Mouse (Mus musculus) lung, postnatal 4 days (tissue): ENCODE data around the gene Gm21972.

ENCODE experiments used
- DNase-seq, 2 experiments: peaks; one replicate each; pipeline ENCODE4 v3.0.0; 2021

Gene Gm21972

DNA sequence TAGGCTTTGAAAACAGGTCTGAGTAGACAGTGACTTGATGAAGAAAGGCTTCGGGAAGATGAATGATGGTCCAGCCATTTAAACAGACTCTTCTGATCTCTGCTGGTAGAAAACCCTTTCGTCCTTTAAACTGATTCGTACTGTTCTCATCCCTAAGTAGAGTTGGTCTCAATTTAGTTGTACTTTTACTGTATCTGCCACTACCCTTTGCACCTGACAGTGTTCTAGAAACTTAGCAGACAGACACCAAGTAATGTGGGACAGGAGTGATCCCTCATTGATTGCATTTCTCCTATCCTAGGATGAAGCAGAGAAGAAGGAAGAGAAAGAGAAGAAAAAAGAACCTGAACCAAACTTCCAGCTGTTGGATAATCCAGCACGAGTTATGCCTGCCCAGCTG is at the start of gene Gm21972:
Gene Gm21972, plus strand, starts transcription at position 301 of the 400 bp plus-strand sequence.
- DNase-seq = no peak

DNA sequence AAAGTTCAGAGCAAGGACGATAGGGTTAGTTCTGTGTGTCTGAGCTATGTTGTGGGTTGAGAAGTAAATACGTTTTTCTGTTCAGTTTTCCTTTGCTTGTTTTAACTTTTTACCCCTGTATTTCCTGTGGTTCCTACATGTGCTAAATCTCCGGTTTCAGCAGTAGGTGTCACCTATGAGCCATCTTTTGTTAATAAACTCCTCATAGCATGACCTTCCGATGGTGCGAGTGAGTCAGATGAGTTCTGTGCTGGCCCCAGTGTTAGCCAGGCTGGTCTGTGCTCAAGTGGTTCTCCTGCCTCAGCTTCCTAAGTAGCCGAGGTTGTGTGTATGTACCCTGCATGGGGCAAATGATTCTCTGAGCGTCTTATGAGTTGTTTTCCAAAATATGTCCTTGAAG is 39.0 kb upstream of the Gm21972 start:
- no peak for DNase-seq

DNA sequence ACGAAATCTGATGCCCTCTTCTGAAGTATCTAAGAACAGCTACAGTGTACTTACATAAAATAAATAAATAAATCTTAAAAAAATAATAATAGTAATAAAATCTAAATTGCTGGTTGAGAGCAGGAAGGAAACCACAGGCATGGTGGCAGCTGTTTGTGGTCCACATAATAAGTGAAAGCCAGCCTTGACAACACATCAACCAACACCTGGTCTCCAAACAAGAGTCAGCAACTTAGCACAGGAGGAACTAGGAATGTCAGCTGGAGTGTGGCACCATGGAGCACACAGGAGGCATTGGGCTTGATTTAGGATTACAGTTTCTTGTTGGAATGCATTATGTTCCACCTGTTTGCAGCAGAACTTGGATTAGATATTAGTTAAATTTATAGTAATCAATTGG is 28.4 kb upstream of the Gm21972 start:
- no peak for DNase-seq

DNA sequence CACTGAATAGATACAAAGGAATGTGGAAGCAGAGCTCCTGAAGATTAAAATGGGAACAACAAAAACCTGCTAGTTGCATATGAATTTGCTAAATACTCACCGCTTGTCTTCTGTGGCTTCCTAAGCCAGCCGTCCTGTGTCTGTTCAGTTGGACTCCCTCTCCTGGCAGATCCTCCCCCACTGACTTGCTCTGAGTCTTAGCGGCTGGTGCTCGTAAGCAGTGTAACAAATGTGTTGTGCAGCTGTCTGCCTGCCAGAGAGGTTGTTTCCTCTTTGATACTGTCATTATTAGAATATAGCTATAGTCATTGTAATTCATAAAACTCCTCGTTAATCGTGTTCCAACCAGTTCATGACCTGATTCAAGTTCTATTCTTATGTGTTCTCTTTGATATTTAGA is 21.7 kb upstream of the Gm21972 start, which contains the start of gene Htr2b:
Gene Htr2b, minus strand, starts transcription at position 192 of the 400 bp plus-strand sequence.
- peak; percentile 42 to 65 for DNase-seq

DNA sequence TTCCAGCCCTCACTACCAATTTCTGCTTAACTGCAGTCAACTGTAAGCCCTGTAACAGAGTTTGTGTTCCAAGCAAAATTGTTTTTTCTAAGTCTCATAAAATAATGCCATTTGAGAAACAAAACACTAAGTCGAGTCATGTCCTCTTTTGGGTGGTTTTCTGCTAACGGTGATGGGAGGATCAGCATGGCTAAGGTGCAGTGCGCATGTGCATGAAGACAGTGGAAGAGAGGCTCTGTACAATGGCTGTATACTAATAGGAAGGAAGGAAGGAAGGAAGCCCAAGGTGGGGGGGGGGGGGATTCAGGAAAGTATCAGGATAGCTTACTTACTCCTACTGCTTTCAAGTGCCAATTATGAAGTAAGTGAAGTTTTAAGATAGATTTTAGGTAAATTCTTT is 19.3 kb upstream of the Gm21972 start:
- peak; percentile 6 to 23 for DNase-seq

DNA sequence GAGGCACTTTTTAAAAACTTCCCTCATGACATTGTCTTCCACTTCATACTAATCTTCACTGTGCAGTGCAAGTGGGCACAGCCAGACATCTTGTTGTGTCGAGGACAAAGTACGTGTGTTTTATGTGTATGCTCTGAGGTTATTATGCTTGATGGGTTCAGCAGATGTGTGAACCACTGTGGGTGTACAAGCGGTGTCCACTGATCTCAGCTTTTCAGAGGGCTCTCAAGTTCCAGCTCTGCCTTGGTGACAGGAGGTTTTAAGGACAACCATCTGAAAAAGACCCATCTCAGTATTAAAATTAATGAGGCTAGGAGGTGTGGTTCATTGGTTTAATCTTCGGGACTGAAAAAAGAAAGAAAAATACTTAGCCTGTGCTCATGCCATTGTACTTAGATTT is 13.9 kb upstream of the Gm21972 start:
- DNase-seq = no peak

DNA sequence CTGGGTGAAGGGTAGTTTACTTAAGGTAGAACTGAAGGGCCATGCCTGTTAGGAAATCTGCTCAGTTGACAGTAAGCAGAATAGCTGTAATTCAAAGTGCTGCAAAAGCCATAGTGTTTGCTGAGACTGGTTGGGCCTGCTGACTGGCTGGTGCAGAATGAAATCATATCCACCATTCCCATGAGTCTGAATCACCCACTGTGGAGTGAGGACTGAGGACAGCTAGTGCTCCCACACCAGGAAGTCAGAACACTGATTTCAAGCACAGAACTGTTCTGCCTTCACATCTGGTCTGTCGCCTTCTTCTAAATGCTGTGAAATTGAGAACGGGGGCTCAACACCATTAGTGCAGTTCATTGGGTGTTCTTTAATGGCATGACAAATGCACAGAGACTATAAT is 7.4 kb upstream of the Gm21972 start:
- DNase-seq = no peak

DNA sequence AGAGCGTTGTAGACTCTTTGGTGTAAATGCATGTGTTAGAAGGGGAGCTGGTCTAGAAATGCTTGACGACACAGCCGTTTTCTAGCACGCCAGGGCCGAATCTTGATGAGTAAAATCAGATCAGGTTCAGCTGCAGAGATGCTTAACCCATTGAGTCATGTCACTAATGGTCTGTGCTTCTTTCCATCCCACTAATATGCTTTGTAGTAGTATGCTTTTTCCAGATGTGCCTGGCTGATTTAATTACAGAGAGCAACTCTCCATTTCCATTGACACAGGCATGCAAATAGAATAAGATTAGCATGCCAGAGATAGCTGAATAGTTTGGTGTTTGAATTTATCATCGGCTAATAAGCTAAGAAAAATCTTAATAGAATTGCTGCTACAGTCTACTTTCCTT is 1.9 kb downstream of the Gm21972 start:
- DNase-seq = no peak

DNA sequence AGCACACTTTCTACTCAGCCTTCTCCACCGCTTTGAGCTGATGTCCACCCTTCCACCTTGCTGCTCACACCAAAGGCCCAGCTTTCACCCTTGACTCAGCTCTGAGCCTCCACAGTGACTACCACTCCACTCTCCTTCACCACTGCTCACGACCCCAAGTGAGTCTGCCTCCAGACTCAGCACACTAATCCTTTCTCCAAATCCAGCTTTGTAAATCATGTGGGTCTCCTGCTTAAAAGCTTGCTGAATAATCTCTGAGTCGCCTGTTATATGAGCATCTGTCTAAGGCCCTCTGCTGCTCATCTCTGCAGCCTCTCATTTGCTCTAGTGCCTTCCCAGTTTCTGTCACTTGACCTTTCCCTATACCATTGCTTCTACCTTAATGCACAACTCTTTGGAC is 7.6 kb downstream of the Gm21972 start:
- no peak for DNase-seq

DNA sequence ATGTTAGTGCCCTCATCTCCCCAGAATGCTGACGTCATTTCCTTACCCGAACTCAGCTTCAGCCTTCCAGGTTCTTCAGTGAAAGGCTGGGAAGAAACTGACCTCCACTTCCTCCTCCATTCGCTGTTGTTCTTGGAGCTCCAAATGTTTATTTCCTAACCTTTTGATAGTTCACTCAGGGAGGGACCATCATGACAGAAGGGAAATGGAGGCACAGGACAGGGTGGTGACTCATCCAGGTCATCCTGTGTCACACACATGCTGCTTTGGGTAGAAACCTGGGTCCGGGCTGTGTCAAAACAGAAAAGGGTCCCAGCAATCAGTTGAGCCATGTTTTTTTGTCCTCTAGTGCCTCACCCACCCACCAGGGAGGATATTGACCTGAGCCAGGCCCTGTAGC is 9.7 kb downstream of the Gm21972 start:
- DNase-seq = no peak

DNA sequence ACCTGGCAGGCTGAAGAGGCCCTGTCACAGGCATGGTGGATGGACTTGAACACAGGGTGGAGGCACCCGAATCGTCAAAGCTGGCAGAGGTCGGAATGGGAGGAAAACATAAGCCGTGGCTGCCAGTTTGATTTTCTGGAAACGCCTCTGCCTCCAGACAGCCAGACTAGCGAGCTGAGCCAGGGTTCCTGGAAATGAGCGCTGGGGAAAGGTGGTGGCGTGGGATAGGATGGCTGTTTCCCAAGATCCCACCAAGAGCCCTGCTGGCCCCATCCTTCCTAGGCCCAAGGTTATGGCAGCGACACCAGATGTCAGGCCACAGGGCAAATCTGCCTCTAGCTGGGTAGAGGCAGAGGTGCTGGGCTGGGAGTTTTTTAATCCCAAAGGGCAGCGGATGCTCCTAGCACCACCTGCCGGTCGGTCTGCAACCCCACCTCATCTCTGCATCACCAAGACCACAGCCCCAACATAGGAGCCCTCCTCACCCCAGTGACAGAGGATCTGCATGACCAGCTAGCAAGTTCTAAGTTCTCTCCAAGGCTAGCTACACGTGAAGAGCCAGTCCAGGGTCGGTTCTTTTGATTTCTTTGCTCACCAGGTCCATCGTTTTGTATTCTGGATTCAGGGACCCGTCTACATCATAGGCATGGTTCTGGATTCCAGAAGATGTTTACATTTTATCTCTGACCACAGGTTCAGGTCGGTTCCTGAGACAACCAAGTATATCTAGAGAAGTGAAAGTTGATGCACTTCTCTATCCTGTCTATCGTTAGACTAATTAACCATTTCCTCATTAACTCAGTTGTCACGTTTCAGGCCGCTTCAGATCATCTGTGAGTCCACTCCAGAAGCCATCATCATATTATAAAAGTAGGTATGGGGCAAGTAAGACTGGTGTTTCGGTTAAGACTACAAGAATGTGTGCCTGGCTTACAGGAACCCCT is 10.8 kb downstream of the Gm21972 start:
- peak in 1 of 2 experiments; percentile 21 for DNase-seq

DNA sequence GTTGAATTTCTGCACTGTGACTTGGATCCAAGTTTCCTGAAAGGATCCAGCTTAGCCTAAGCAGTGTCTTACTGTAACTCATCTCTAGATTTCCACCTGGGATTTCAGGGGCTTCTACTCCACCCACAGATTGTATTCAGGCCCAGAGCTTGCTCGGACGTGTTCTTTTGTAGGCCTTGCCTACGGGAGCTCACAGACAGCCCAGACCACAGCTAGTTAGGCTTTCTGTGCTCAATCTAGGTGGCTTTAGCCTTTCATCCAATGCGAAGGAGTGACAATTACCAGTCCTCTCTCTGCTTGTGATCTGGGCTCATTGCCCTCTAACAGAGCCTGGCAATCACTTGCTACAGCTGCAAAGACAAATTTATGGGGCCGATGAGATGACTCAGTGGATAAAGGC is 12.9 kb downstream of the Gm21972 start:
- DNase-seq = no peak

DNA sequence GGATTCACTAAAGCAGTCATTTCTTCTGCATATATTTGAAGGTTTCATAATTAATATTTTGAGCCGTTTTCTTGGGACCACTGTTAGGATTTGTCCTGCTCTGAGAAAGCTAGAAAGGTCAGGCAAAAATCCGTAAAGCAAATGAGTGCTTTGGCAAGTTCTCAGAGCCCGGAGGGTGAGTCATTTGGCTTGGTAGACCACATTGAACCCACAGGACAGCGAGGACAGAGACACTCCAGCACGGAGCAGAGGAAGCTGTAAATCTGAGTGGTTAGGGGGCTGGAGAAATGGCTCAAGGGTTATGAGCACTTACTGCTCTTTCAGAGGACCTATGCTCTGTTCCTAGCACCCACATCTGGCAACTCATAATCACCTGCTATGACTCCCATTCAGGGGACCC is 14.1 kb downstream of the Gm21972 start:
- DNase-seq = no peak

DNA sequence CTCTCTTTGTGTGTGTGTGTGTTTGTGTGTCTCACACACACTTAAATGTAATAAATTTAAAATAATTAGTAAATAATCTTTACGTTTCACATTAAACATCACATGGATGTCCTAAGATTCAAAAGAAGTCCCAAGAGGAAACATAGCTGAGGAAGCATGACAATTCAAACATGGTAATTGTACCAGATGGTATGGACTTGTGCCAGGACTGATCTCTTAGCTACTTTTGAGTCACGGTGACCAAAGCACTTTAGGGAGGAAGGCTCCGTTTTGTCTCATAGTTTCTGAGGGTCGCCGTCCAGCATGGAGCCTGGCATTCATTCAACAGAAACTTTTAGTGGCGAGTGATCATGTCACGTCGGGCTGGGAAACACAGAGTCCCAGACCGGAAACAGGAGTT is 14.7 kb downstream of the Gm21972 start:
- no peak for DNase-seq

DNA sequence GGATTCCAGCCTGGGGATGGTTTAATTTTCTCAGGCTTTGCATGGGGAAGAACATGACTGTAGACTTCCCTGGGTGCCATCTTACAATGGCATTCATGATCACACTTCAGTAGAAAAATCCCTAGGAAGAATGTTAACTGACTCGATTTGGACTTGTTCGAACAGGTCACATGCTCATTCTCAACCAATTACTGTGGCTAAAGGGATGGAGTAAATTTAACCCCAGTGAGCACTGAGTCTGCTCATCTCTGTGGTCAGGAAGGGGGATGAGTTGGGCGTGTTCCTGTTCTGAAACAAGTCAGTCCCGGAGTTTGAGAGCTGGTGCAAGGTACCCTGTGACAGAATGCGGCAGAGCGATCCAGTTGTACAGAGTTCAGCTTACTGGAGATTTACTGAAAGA is 17.5 kb downstream of the Gm21972 start:
- DNase-seq = no peak

DNA sequence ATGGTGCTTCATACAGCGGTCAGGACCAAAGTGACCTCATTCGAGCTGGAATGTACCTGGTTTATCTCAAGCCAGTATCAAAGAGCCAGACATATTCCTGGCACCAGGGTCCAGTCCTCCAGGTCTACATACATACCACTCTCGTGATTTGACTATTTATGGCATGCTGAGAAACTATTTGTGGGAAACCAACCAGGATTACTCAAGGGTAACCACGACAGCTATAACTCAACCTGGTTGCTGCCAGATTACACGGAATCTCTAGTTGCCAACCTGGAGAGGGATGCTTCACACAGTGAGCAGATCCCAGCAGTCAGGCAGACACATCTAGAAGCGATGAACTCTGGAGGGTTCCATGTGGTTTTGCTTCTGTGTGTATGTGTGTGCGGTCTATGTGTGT is 17.9 kb downstream of the Gm21972 start:
- DNase-seq = no peak

DNA sequence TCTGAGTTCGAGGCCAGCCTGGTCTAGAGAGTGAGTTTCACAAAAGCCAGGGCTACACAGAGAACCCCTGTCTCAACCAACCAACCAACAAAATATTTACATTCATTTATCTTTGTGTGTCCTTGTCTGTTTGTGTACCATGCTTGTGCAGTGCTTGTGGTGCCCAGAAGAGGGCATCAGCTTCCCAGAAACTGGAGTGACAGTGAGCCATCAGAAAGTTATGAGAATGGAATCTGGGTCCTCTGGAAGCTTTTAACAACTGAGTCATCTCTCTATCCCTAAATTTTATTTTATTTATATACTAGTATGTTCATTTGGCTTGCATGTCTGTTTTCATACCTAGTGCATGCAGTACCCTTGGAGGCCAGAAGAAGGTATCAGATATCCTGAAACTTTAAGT is 19.2 kb downstream of the Gm21972 start:
- DNase-seq = no peak

DNA sequence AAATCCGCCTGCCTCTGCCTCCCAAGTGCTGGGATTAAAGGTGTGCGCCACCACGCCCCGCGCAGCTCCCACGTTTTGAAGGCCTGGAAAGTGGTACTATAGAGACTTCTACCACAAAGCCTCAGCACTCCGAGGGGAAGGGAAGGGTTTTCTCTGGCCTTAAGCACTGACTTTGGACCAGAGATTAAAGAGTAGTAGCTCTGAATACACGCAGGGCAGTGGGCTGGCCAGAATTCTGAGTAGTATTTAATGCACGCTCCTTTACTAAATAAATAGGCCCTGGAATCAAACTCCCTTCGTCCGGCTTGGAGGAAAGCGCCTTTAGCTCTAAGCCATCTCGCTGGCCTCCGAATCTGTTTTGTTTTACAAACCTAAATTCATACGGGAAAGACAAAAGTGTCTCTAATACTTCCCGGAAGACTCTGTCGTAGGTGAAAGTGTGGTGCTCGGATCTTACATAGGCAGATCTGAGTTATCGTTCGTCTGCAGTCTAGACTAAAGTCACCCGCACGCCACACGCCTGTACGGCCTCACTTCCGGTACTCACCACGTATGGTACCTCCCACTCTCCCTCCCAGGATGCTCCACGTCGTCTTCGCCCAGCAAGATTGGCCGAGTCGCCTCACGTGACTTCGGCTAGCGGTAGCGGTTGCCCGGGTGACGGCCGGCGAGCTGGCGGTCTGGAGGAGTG is 20.8 kb downstream of the Gm21972 start, which contains the start of gene Armc9:
Gene Armc9, plus strand, starts transcription at position 648 of the 691 bp plus-strand sequence.
- peak; percentile 95 to 96 for DNase-seq

DNA sequence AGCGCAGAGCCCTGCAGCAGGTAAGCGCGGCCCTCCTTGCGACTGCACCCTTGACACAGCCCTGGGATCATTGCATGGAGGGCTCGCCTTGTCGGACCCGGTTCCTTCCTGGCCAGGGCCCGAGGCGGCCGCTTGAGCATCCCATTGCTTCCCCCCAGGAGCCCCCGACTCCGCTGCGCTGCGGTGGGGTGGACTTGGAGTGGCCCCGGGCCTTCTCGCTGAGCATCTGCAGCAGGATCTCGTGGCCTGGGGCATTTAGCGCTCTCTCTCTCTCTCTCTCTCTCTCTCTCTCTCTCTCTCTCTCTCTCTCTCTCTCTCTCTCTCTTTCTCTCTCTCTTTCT is 21.4 kb downstream of the Gm21972 start:
- no peak for DNase-seq

DNA sequence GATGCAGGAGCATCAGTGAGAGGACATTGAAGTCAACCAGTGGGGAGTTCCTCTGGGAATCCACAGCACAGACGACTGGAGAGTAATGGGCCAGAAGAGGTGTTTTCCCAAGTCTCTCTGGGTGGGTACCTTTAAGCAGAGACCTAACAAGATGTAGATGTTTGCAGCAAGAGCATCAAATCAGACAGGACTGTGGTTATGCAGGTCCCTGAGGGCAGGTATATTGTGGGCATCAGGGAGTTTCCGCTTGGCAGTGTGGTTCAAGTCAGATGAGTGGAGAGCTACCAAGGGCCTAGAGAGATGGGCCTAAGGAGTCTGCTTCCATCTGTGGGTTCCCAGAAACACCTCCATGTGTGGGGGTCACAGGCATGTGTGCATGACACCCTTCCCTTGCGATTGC is 22.6 kb downstream of the Gm21972 start:
- no peak for DNase-seq

DNA sequence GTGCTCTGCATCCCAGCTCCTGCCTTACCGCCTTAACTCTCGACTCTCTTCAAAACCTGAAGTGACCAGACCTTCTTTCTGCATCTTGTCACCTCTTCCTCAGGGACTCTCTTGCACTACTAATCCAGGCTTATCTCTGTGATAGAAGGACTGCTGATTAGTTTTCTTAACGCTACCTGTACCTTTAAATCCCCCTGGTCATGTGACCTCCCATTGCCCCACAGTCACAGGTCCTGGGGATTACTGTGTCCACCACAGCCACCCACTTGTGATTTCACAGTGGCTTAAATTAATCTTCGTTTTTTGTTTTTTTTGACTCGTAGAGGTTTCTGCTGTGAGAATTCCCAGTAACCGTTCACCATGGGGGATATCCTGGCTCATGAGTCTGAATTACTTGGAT is 23.2 kb downstream of the Gm21972 start:
- no peak for DNase-seq

DNA sequence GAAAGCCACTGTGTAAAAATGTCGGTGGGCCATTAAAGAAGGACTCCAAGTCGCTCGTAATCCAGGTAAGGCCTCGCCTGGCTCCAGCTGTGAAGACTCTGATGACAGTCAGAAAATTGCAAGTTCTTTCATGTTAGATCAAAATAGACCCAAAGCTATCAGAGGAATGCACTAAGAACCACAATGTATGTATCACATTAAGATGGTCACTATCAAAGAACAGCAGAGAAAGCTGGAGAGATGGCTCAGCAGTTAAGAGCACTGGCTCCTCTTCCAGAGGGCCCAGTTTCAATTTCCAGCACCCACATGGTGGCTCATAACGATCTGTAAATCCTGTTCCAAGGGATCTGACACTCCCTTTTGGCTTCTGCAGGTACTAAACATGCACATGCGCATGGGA is 26.6 kb downstream of the Gm21972 start:
- DNase-seq = no peak

DNA sequence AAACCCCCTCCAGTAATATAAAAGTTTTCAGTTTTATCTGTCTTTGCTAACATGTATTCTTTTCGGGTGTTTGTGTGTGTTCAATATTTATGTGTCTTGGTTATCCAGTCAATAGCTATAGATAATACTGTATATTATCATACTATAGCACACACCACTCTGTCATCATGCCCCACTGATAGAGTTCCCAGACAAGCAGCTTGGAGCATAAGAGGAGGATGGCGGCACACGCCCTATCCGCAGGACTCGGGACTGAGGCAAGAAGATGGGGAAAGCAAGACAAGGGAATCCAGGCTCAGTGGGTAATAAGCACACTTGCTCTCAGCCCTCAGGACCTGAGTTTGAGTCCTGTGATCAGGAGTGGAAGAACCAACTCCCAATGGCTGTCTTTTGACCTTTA is 27.0 kb downstream of the Gm21972 start:
- no peak for DNase-seq

DNA sequence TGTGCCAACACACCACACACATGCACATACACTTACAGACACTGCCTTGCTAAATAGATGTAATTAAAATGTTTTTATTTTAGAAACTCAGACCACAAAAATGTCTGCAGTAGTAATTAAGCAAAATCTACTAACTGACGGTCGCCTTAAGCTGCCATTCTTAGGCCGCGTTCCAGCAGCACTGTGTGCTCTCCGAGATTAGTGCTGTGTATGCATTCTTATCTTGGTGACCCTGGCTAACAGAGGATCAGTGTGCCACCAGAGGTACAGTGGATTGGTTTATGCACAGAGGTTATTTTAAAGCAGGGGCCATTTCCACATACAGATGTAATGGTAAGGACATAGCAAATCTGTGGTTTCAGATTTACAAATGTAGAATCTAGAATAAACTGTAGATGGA is 27.6 kb downstream of the Gm21972 start:
- no peak for DNase-seq
